Mouse (Mus musculus) liver, adult 2 months (tissue): ENCODE results near the gene Sipa1l3.

ENCODE experiments used
- CTCF ChIP-seq: fragments of 200-500 bp; IDR thresholded peaks from 2 replicates; pipeline ENCODE4 v1.5.1; 2011; ENCODE audit warnings: low read depth, low read length, control low read depth
- POLR2A ChIP-seq: fragments of 200-500 bp; IDR thresholded peaks from 2 replicates; pipeline ENCODE4 v1.6.1; 2011; ENCODE audit warnings: low read length, control low read depth; ENCODE audit not compliant: insufficient read depth; ENCODE audit errors: extremely low read depth

GRCm38 (mm10) chr7:29406855-29407254, 111.6 kb downstream of the Sipa1l3 start:
- TF ChIP-seq CTCF (no peak), POLR2A (no peak)
